Mouse (Mus musculus) stomach, embryonic 16.5 days (tissue): ENCODE results near the gene Ucma. TPM values are rescaled to one million over a fixed set of nuclear protein-coding genes. Genes with fewer than 3 reads are reported as not detected.

ENCODE experiments used
- ATAC-seq: fragments of 200-750 bp; cut with Nextera tagmentation; 2 replicates; pipeline ENCODE4 v1.8.0; 2017; ENCODE audit warnings: moderate number of reproducible peaks, moderate TSS enrichment; ENCODE audit not compliant: insufficient read depth, low FRiP score
- H3K27ac ChIP-seq: fragments of 300-500 bp; sonication (generic); 2 replicates; pipeline ENCODE4 v1.5.1; 2014; ENCODE audit warnings: low read length
- H3K27me3 ChIP-seq: fragments of 300-500 bp; sonication (generic); 2 replicates; pipeline ENCODE4 v1.6.1; 2014; ENCODE audit warnings: low read length, control low read depth, mixed read lengths; ENCODE audit not compliant: control insufficient read depth, insufficient read depth
- H3K36me3 ChIP-seq: fragments of 300-500 bp; sonication (generic); 2 replicates; pipeline ENCODE4 v1.6.1; 2014; ENCODE audit warnings: low read length; ENCODE audit not compliant: control insufficient read depth, insufficient read depth
- H3K4me1 ChIP-seq: fragments of 300-500 bp; sonication (generic); 2 replicates; pipeline ENCODE4 v1.6.1; 2014; ENCODE audit warnings: low read length, control low read depth, mixed read lengths; ENCODE audit not compliant: control insufficient read depth, insufficient read depth
- H3K4me2 ChIP-seq: fragments of 300-500 bp; sonication (generic); 2 replicates; pipeline ENCODE4 v1.6.1; 2014; ENCODE audit warnings: low read depth, low read length, mixed read lengths
- H3K4me3 ChIP-seq: fragments of 300-500 bp; sonication (generic); replicated peaks from 2 replicates; pipeline ENCODE4 v1.5.1; 2014; ENCODE audit warnings: mild to moderate bottlenecking, low read length
- H3K9ac ChIP-seq: fragments of 300-500 bp; sonication (generic); 2 replicates; pipeline ENCODE4 v1.6.1; 2014; ENCODE audit warnings: low read length
- H3K9me3 ChIP-seq: fragments of 300-500 bp; sonication (generic); replicated peaks from 2 replicates; pipeline ENCODE4 v1.6.1; 2016; ENCODE audit warnings: low read length, control low read depth; ENCODE audit not compliant: control insufficient read depth
- WGBS: fragments of 180-500 bp; shearing (Covaris S2); extraction: QIAGEN DNeasy Blood & Tissue Kit; methylation state at CpG from one replicate; pipeline ENCODE4 v1.1.7; 2014; 5-methylcytosine and 5-hydroxymethylcytosine counted together
- polyA plus RNA-seq: library from polyadenylated mRNA; unstranded; fragments of >200 nt; fragmentation: Nextera tagmentation; extraction: Ambion mirVana; gene quantifications from 2 replicates; pipeline ENCODE4 v1.2.1, GENCODE M21; 2015

Gene Ucma
- polyA plus RNA-seq, 1 experiment from 2014 or later = not detected

DNA sequence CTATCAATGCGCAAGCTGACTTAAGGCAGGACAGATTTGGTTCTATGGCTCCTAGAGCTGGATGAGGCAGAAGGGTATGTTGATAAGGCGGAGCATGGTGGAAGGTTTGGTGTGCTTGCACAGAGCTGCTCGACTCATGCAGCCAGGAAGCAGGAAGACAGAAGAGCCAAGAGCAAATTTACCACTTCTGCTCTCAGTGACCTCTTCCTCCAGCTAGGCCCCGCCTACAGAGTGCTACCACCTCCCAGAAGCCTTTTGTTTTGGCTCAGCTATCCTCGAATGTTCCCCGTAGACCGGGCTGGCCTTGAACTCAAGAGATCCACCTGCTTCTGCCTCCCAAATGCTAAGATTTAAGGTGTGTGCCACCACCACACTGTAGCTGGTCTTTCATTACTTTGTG lies 38.7 kb downstream of the Ucma start:
- H3K4me3 ChIP-seq = no peak overlapping the region
- peaks cover 10% of the 10 kb centered on the region; the same call in 1 of the 2 replicates for H3K4me1 ChIP-seq
- no peaks in the 10 kb centered on the region for H3K27me3 ChIP-seq
- no peaks in the 10 kb centered on the region for H3K9me3 ChIP-seq
- H3K27ac ChIP-seq = no peak overlapping the region
- ATAC-seq = no peak
- H3K36me3 ChIP-seq = no peaks in the 10 kb centered on the region
- no peak overlapping the region for H3K9ac ChIP-seq
- WGBS = 73% methylated on average over 7 of the region's 7 CpGs
- H3K4me2 ChIP-seq = no peak overlapping the region

DNA sequence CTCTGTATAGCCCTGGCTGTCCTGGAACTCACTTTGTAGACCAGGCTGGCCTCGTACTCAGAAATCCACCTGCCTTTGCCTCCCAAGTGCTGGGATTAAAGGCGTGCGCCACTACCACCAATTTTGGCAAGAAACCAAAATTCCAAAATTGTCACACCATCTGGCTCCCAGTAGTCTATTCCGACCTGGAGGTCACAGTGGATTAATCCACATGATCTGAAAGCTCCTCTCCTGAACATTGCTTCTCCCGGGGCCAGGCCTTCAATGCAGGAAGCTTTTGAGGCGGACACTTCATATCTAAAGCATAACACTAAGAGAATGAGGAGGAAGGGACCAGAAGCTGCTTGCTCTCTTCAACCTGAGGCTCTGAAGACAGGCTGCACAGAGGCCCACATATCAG lies 39.6 kb downstream of the Ucma start:
- Histone ChIP-seq H3K4me2 (no peak overlapping the region), H3K4me1 (peaks cover 10% of the 10 kb centered on the region; the same call in 1 of the 2 replicates), H3K36me3 (no peaks in the 10 kb centered on the region), H3K9ac (no peak overlapping the region), H3K27ac (no peak overlapping the region), H3K4me3 (no peak overlapping the region), H3K9me3 (no peaks in the 10 kb centered on the region), H3K27me3 (no peaks in the 10 kb centered on the region)
- ATAC-seq = no peak
- 88% methylated on average over 6 of the region's 6 CpGs for WGBS

DNA sequence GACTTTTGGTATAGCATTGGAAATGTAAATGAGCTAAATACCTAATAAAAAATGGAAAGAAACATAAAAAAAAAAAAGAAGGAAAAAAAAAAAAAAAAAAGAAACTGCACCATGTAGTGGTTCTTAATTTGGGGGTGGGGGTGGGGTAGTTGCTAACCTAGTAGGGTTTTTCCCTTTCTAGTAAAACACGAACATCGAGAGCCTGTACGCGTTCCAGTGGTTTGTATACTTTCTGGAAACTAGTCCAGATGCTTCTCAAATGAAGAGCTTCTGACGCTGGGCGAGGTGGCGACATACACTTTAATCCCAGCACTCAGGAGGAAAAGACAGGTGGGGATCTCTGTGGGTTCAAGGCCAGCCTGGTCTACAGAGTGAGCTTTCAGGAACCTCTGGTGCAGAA lies 41.0 kb downstream of the Ucma start:
- WGBS = 87% methylated on average over 7 of the region's 7 CpGs
- Histone ChIP-seq H3K4me2 (no peak overlapping the region), H3K27me3 (no peaks in the 10 kb centered on the region), H3K36me3 (no peaks in the 10 kb centered on the region), H3K27ac (no peak overlapping the region), H3K4me1 (peaks cover 2% of the 10 kb centered on the region; the same call in 1 of the 2 replicates), H3K9me3 (no peaks in the 10 kb centered on the region), H3K9ac (no peak overlapping the region), H3K4me3 (no peak overlapping the region)
- no peak for ATAC-seq

DNA sequence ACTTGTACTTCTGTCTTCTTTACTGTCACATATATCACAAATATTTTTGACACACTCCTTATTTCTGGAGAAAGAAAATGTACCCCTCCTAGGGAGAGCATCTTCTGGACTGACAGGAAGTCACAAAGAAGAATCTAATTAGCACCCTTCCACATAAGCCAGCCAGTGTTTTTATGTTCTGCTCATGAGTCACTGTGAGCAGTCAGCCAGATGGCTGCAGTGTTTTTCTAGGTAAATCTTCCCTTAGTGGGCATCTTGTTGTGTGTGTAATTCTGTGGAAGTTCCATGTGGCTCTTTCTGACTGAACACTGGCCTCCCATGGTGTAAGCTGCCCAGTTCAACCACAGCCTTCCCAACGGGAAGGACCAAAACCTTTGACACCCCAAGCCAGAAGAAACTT lies 43.8 kb downstream of the Ucma start:
- Histone ChIP-seq H3K9ac (no peak overlapping the region), H3K27ac (no peak overlapping the region), H3K36me3 (no peaks in the 10 kb centered on the region), H3K4me2 (no peak overlapping the region), H3K9me3 (no peaks in the 10 kb centered on the region), H3K4me3 (no peak overlapping the region), H3K4me1 (no peaks in the 10 kb centered on the region), H3K27me3 (no peaks in the 10 kb centered on the region)
- ATAC-seq = no peak
- 72% methylated on average over 1 of the region's 1 CpGs for WGBS

DNA sequence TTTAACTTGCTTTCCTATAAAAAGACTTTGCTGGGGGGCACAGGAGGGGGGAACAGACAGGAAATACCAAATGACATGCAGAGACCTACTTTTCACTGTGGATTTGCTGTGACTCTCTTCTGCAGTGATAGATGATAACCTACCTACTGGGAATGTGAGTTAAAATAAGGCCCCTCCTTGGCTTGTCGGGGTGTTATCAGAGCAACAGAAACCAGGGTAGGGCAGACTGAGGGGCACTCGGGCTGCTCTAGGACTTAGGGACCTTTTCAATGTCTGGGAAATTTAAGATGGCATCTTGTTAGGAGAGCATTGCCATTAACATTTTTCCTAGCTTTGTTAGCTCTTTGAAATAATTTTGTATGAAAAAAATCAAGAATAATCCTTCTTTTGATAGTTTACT lies 47.4 kb downstream of the Ucma start:
- Histone ChIP-seq H3K4me1 (no peaks in the 10 kb centered on the region), H3K27me3 (no peaks in the 10 kb centered on the region), H3K27ac (no peak overlapping the region), H3K36me3 (no peaks in the 10 kb centered on the region), H3K4me3 (no peak overlapping the region), H3K4me2 (no peak overlapping the region), H3K9me3 (no peaks in the 10 kb centered on the region), H3K9ac (no peak overlapping the region)
- WGBS = 59% methylated on average over 2 of the region's 2 CpGs
- ATAC-seq = no peak

DNA sequence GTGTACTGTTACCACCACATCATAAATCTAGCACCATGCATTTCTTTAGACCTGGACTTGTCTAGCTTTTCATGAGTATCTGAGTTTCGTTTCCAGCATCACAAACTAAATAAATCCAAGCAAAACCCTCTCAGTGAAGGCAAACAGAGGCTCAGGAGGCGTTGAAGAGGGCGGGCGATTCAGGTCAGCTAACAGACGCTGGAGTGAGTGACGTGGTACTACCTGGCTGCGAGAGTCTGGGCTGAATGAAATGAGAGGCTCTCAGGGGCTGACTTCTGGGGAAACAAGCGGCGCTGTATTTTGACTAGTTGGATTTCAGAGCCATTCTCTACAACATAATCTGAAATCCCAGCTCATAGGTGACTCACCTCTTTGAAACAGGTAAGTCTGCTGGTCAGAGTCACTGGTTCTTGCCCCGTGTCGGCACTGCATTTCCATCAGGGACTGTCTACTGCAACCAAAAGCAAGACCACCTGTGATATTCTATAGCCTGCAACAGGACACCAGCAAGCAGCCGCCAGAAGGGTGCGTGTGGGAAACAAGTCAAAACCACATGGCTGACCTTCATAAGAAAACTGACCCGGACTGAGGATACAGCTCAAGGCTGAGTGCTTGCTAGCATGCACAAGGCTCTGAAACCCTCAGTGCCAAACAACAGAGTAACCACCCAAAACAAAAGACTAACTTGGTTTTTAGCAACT lies 47.9 kb downstream of the Ucma start:
- no peaks in the 10 kb centered on the region for H3K36me3 ChIP-seq
- no peaks in the 10 kb centered on the region for H3K27me3 ChIP-seq
- H3K27ac ChIP-seq = no peak overlapping the region
- no peak overlapping the region for H3K4me2 ChIP-seq
- ATAC-seq = no peak; the same call in 1 of the 2 replicates
- H3K9ac ChIP-seq = no peak overlapping the region
- no peak overlapping the region for H3K4me3 ChIP-seq
- 63% methylated on average over 14 of the region's 14 CpGs for WGBS
- H3K4me1 ChIP-seq = no peaks in the 10 kb centered on the region
- H3K9me3 ChIP-seq = no peaks in the 10 kb centered on the region

DNA sequence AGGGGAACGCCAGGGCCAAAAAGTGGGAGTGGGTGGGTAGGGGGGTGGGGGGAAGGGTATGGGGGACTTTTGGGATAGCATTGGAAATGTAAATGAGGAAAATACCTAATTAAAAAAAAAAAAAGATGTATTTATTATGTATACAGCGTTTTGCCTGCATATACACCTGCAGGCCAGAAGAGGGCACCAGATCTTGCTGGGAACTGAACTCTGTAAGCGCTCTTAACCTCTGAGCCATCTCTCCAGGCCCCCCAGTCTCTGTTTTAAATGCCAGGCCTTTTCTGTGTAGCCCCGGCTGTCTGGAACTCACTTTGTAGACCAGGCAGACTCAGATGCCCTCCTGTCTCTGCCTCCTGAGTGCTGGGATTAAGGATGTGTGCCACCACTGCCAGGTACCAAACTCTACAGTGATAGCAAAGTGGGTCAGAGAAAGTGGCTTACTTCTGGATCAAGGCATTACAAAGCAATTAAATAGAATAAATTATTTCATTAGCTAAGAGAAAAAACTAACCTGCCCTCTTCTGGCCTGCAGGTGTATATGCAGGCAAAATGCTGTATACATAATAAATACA lies 49.3 kb downstream of the Ucma start:
- H3K4me1 ChIP-seq = no peaks in the 10 kb centered on the region
- no peak overlapping the region for H3K4me2 ChIP-seq
- H3K9ac ChIP-seq = no peak overlapping the region
- 56% methylated on average over 3 of the region's 4 CpGs for WGBS
- no peaks in the 10 kb centered on the region for H3K27me3 ChIP-seq
- ATAC-seq = no peak
- H3K4me3 ChIP-seq = no peak overlapping the region
- no peak overlapping the region for H3K27ac ChIP-seq
- no peaks in the 10 kb centered on the region for H3K36me3 ChIP-seq
- no peaks in the 10 kb centered on the region for H3K9me3 ChIP-seq

DNA sequence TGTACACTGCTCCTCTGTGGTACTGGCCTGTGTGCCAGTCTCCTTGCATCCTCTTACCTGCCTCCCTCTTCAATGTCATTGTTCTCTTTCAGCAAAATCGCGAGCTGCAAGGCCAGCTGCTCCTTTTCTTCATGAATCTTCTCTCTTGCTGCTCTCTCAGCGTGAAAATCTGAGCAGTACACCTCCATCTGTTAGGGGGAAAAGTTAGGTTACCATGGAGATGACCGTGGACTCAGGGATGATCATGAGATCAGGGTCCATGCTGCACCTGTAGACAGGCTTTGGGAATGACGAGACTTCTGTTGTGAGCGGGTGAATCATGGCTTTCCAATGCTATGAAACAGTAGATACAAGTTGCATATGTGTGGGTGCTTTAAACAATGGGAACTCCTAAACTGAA lies 51.1 kb downstream of the Ucma start:
- Histone ChIP-seq H3K4me2 (no peak overlapping the region), H3K9ac (no peak overlapping the region), H3K27me3 (no peaks in the 10 kb centered on the region), H3K36me3 (no peaks in the 10 kb centered on the region), H3K9me3 (no peaks in the 10 kb centered on the region), H3K4me1 (no peaks in the 10 kb centered on the region), H3K27ac (no peak overlapping the region), H3K4me3 (no peak overlapping the region)
- WGBS = 75% methylated on average over 6 of the region's 6 CpGs
- ATAC-seq = no peak

DNA sequence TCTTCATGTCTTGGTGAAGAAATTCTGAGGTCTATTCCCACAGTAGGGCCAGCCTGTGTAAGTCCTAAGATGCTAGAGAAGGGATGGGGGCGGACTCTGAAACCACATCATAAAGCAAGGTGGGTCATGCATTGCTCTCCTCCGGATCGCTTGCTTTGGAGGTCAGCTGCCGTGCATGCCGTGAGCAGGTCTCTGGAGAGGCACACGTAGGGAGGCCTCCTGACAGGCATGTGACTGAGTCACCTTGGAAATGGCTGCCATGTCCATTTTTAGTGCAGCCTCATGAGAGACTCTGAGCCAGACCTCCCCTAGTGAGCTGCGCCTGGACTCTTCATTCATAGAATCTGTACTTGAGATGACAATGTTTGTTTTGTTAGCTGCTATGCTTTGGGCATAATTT lies 52.1 kb downstream of the Ucma start:
- WGBS = 84% methylated on average over 7 of the region's 7 CpGs
- ATAC-seq = no peak

More for the DNA sequence above, 52.1 kb downstream of the Ucma start:
- Histone ChIP-seq H3K9me3 (no peaks in the 10 kb centered on the region), H3K4me2 (no peak overlapping the region), H3K4me3 (no peak overlapping the region), H3K27ac (no peak overlapping the region), H3K36me3 (no peaks in the 10 kb centered on the region), H3K4me1 (no peaks in the 10 kb centered on the region), H3K9ac (no peak overlapping the region), H3K27me3 (no peaks in the 10 kb centered on the region)
